In the genomic region with DNA sequence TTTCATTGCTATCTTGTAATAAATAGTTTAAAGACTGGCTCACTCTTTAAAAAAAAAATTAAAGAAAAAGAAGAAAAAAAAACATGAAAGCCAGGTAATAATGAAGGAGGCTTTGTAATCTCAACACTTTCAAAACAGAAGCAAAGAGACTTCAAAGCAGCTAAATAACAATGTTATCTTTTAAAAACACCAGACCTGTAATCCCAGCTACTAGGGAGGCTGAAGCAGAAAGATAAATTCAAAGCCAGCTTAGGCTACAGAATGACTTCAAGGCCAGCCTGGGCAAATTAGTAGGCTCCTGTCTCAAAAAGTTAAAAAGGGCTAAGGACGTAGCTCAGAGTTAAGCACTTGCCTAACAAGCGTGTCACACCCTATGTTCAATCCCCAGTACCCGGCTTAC, we compare ENCODE assay signal across 15 mouse cellular contexts.
"Had no signal": no experiment of that assay in that cellular context is flagged by ENCODE, and none has a peak within 500 bp of the region (broad histone marks: within the 10 kb centered on the region; RNA-seq: fewer than 3 reads in every experiment).

No protein-coding gene starts in this region.

- H3K4me2 ChIP-seq: limb, embryonic 13.5 days; liver, embryonic 15.5 days; lung, embryonic 15.5 days; neural tube, embryonic 12.5 days had no signal

- H3K4me3 ChIP-seq: limb, embryonic 13.5 days; liver, embryonic 15.5 days; lung, embryonic 15.5 days; neural tube, embryonic 12.5 days had no signal

- H3K27ac ChIP-seq: hindbrain, postnatal 0 days; limb, embryonic 13.5 days; liver, embryonic 15.5 days; lung, embryonic 15.5 days; macrophage; neural tube, embryonic 12.5 days had no signal

- H3K9me3 ChIP-seq: limb, embryonic 13.5 days; liver, embryonic 15.5 days; lung, embryonic 15.5 days; neural tube, embryonic 12.5 days had no signal

- DNase-seq: kidney, adult 9 months; kidney, postnatal 36 days; layer of hippocampus, adult 9-11 months; left cerebral cortex, postnatal 4 days; lung, postnatal 14 days; midbrain, embryonic 14.5 days; right cerebral cortex, postnatal 14 days; thymus, adult 18-20 months; thymus, postnatal 14 days had no signal

- H3K27me3 ChIP-seq: limb, embryonic 13.5 days; liver, embryonic 15.5 days; lung, embryonic 15.5 days; neural tube, embryonic 12.5 days had no signal

- ATAC-seq: hindbrain, postnatal 0 days had no signal

- H3K9ac ChIP-seq: limb, embryonic 13.5 days; liver, embryonic 15.5 days; lung, embryonic 15.5 days; neural tube, embryonic 12.5 days had no signal
